Mouse (Mus musculus): ENCODE measurements around the gene Olfr1225. TPM values are rescaled to one million over a fixed set of nuclear protein-coding genes. Genes with fewer than 3 reads are reported as not detected.
"Not testable (repeated sequence)": the region's sequence is repeated elsewhere in the genome, so short reads cannot be mapped to it uniquely, and the experiment has no call there.

Olfr1225 gene
- not detected in 2 replicates for total RNA-seq (2017)

DNA sequence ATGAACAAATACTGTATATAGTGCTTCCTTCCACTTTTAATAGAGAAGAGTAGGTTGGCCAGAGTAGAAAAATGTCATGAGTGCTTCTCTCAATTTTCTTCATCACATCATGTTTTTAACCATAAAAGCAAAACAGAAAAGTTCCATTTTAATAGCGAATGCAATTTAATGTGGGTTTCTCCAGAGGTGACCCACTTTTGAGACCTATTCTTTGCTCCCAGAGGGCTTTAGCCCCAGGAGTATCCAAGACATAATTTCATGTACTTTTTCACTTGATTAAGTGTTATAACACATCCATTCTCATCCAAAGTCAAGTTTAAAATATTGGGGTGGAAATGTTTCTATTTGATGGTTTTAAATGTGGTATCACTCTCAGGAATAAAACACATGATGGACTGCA is at the start of gene Olfr1225:
TSS of gene Olfr1225 (minus strand) at position 101 of the 400 bp plus-strand sequence.
- ATAC-seq (ENCODE audit: extremely low read depth, insufficient number of reproducible peaks, low FRiP score, poor library complexity, severe bottlenecking) = no peak

DNA sequence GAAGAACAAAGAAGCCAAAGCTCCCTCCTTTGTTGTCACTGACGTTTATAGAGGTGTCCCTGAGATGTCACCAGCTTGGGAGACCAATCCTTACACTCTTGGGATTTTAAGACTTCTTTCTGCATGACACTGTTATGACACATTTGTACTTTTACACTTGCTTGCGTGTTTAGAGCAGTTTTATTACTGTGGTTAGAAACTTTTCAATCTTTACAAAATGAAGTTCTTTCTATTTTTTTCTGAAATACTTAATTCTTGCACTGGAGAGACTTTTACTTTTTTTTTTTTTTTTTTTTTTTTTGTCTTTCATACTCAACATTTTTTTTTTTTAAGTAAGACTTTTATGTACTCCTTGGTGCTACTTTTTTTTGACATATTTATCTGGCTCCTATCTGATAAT is 25.5 kb upstream of the Olfr1225 start, which contains the start of gene Olfr1226:
TSS of gene Olfr1226 (minus strand) at position 101 of the 400 bp plus-strand sequence.
- no peak for ATAC-seq (ENCODE audit: extremely low read depth, insufficient number of reproducible peaks, low FRiP score, poor library complexity, severe bottlenecking)

DNA sequence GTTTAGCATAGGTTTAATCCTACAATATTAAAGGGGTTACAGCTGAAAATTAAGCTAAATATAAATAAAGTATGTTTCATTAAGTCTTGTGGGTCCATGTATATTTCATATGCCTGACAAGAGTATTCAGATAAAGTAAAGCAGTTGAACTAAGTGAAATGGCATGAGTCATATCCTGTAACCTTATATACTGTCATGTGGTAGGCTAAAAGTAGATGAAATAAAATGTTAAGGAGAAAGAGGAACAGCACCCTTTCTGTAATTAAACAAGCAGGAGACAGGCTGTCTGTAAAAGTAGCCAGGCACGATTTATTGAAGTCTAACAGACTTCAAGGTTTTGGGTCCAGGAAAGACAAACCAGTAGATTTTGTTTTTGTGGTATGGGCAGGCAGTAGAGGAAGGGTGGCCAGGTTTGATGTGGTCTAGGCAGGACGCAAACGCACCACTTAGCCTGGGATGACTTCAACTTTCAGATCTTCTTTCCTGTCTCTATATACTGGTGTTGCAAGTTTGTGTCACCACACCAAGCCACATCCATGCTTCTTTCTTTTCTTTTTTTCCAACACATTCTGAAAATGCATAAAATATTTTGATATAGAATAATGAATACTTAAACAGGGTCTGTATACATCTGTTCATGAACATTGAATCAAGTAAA is 22.0 kb upstream of the Olfr1225 start:
- no peak for ATAC-seq (ENCODE audit: extremely low read depth, insufficient number of reproducible peaks, low FRiP score, poor library complexity, severe bottlenecking)

DNA sequence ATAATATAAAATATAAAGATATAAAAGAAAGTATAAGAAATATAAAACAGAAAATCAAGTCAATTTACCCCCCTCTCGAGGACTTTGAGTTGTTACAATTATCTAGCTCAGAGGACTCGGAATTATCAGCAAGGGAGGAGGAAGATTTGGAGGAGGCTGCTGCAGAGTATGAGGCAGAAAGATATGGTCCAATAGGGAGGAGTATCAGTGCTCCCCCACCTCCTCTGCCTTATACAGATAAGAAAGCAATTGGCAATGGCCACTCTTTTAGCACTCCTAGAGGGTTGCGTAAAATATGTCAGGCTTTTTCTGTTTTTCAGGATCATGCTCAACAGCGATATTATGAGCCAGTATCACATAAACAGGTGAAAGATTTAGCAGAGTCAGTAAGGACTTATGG is 9.8 kb downstream of the Olfr1225 start:
- not testable (repeated sequence) for ATAC-seq (ENCODE audit: extremely low read depth, insufficient number of reproducible peaks, low FRiP score, poor library complexity, severe bottlenecking)

DNA sequence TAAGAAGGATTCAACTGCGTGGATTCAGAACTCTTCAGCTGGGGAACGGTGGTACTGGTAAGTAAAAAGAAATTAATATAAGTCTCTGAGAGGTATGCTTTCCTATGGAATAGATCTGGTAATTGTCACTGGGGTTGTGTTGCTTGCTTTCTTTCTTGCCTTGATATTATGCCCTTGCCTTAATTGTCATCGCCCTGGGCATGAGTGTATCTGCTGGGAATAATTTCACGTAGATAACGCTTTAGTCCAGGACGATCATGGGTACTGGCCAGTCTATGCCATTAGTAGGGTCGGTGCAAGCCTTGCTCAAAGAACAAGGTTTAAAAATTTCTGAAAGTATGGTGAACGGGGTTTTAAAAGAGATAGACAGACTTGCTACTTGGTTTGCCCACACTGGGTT is 10.5 kb downstream of the Olfr1225 start, which contains the start of gene Olfr1224-ps1:
TSS of gene Olfr1224-ps1 (minus strand) at position 101 of the 400 bp plus-strand sequence.
- not testable (repeated sequence) for ATAC-seq (ENCODE audit: extremely low read depth, insufficient number of reproducible peaks, low FRiP score, poor library complexity, severe bottlenecking)

DNA sequence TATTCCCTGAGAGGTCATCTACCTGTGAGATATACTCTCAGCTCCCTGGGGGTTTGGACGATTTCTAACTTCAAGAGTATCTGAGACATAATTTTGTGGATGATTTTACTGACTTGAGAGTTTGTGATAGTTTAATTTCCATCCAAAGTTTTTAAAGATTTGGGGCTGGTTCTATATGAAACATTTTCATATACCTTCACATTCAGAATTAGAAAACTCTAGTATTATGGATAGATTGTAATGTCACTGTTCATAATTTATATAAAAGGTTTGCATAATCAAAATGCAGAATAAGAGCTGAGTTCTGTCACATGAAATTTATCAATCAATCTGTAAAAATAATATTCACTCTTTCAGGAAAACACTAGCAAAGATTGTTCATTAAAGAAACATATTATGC is 23.0 kb downstream of the Olfr1225 start, which contains the start of gene Olfr1223:
TSS of gene Olfr1223 (minus strand) at position 101 of the 400 bp plus-strand sequence.
- no peak for ATAC-seq (ENCODE audit: extremely low read depth, insufficient number of reproducible peaks, low FRiP score, poor library complexity, severe bottlenecking)

DNA sequence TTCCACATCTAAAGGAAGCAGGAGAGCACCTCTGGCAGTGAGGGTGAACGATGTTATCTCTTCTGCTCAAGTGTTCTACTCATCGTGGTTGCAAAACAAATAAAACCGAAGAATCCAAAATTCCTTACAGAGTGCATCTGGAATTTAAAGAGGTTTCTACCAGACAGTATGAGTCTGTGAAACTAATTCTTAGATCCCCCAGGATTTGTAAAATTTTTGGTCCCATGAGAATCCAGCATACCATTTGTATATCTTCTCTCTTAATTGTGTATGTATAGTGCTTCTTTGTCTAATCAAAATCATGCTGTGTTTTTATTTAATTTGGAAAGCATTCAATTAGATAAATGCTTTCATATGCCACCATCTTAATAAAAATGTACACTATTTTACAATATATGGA is 41.5 kb downstream of the Olfr1225 start, which contains the start of gene Olfr1222:
TSS of gene Olfr1222 (minus strand) at position 101 of the 400 bp plus-strand sequence.
- no peak for ATAC-seq (ENCODE audit: extremely low read depth, insufficient number of reproducible peaks, low FRiP score, poor library complexity, severe bottlenecking)

Other genes starting within 250 kb of the Olfr1225 start
- gene Olfr1211, start 236.6 kb downstream of the Olfr1225 start, total RNA-seq (2017) = not detected in 2 replicates
- not detected in 2 replicates for gene Olfr1212, start 220.7 kb downstream of the Olfr1225 start, total RNA-seq (2017)
- not detected in 2 replicates for gene Gm13762, start 194.4 kb downstream of the Olfr1225 start, total RNA-seq (2017)
- not detected in 2 replicates for gene Olfr1214, start 182.0 kb downstream of the Olfr1225 start, total RNA-seq (2017)
- not detected in 2 replicates for gene Olfr1215, start 167.7 kb downstream of the Olfr1225 start, total RNA-seq (2017)
- not detected in 2 replicates for gene Olfr1216, start 156.3 kb downstream of the Olfr1225 start, total RNA-seq (2017)
- gene Olfr1217, start 142.6 kb downstream of the Olfr1225 start, total RNA-seq (2017) = not detected in 2 replicates
- gene Olfr1218, start 113.5 kb downstream of the Olfr1225 start, total RNA-seq (2017) = not detected in 2 replicates
- not detected in 2 replicates for gene Olfr1219, start 91.2 kb downstream of the Olfr1225 start, total RNA-seq (2017)
- gene Olfr1220, start 67.8 kb downstream of the Olfr1225 start, total RNA-seq (2017) = not detected in 2 replicates
- not detected in 2 replicates for gene Olfr1221, start 57.4 kb downstream of the Olfr1225 start, total RNA-seq (2017)
- gene Olfr1222, start 41.6 kb downstream of the Olfr1225 start, total RNA-seq (2017) = 1.5 TPM in 1 of 2 replicates, not detected in the other
- gene Olfr1223, start 23.1 kb downstream of the Olfr1225 start, total RNA-seq (2017) = not detected in 2 replicates
- not detected in 2 replicates for gene Olfr1224-ps1, start 10.6 kb downstream of the Olfr1225 start, total RNA-seq (2017)
- not detected in 2 replicates for gene Olfr1226, start 25.4 kb upstream of the Olfr1225 start, total RNA-seq (2017)
- gene Olfr1228, start 79.4 kb upstream of the Olfr1225 start, total RNA-seq (2017) = not detected in 2 replicates
- 0.12 TPM in 1 of 2 replicates, not detected in the other for gene Olfr1229, start 113.3 kb upstream of the Olfr1225 start, total RNA-seq (2017)
- gene Olfr1230, start 122.6 kb upstream of the Olfr1225 start, total RNA-seq (2017) = not detected in 2 replicates
- gene Olfr1231, start 132.4 kb upstream of the Olfr1225 start, total RNA-seq (2017) = not detected in 2 replicates
- gene Olfr1232, start 155.0 kb upstream of the Olfr1225 start, total RNA-seq (2017) = 1.0 TPM in 1 of 2 replicates, not detected in the other
- 0.12 TPM in 1 of 2 replicates, not detected in the other for gene Olfr1233, start 167.7 kb upstream of the Olfr1225 start, total RNA-seq (2017)
- 0.23 TPM in 1 of 2 replicates, not detected in the other for gene Olfr1234, start 190.2 kb upstream of the Olfr1225 start, total RNA-seq (2017)
- not detected in 2 replicates for gene Olfr1238, start 235.0 kb upstream of the Olfr1225 start, total RNA-seq (2017)
- gene Olfr1239, start 245.7 kb upstream of the Olfr1225 start, total RNA-seq (2017) = not detected in 2 replicates

Data from neutrophil, adult 5-6 weeks (primary cell).